Mouse (Mus musculus) neural tube, embryonic 14.5 days (tissue): ENCODE data around the gene Rabgap1l. TPM values are rescaled to one million over a fixed set of nuclear protein-coding genes. Genes with fewer than 3 reads are reported as not detected.

ENCODE experiments used
- ATAC-seq: fragments of 200-750 bp; cut with Nextera tagmentation; 2 replicates; pipeline ENCODE4 v1.8.0; 2017; ENCODE audit warnings: low read depth, mild to moderate bottlenecking, moderate TSS enrichment, moderate library complexity
- H3K27ac ChIP-seq: fragments of 300-500 bp; sonication (generic); 2 replicates; pipeline ENCODE4 v1.5.1; 2014; ENCODE audit warnings: low read depth, mild to moderate bottlenecking, control low read depth, low read length, moderate library complexity, mixed read lengths
- H3K27me3 ChIP-seq: fragments of 300-500 bp; sonication (generic); 2 replicates; pipeline ENCODE4 v1.6.1; 2014; ENCODE audit warnings: low read length; ENCODE audit not compliant: control insufficient read depth, insufficient read depth
- H3K36me3 ChIP-seq: fragments of 300-500 bp; sonication (generic); 2 replicates; pipeline ENCODE4 v1.6.1; 2014; ENCODE audit warnings: low read length, mixed read lengths; ENCODE audit not compliant: control insufficient read depth, insufficient read depth
- H3K4me1 ChIP-seq: fragments of 300-500 bp; sonication (generic); 2 replicates; pipeline ENCODE4 v1.6.1; 2014; ENCODE audit warnings: low read length; ENCODE audit not compliant: control insufficient read depth, insufficient read depth
- H3K4me2 ChIP-seq: fragments of 300-500 bp; sonication (generic); 2 replicates; pipeline ENCODE4 v1.6.1; 2014; ENCODE audit warnings: mild to moderate bottlenecking, low read depth, low read length, control low read depth
- H3K4me3 ChIP-seq: fragments of 300-500 bp; sonication (generic); 2 replicates; pipeline ENCODE4 v1.5.1; 2014; ENCODE audit warnings: low read depth, low read length, control low read depth, mixed read lengths
- H3K9ac ChIP-seq: fragments of 300-500 bp; sonication (generic); replicated peaks from 2 replicates; pipeline ENCODE4 v1.6.1; 2014; ENCODE audit warnings: low read depth, mild to moderate bottlenecking, control low read depth, low read length, mixed read lengths
- H3K9me3 ChIP-seq: fragments of 300-500 bp; sonication (generic); 2 replicates; pipeline ENCODE4 v1.6.1; 2016; ENCODE audit warnings: low read length; ENCODE audit not compliant: control insufficient read depth
- WGBS: fragments of 180-500 bp; shearing (Covaris S2); extraction: QIAGEN DNeasy Blood & Tissue Kit; methylation state at CpG from one replicate; pipeline ENCODE4 v1.1.7; 2014; 5-methylcytosine and 5-hydroxymethylcytosine counted together
- polyA plus RNA-seq: library from polyadenylated mRNA; unstranded; fragments of >200 nt; fragmentation: Nextera tagmentation; extraction: Ambion mirVana; gene quantifications from 2 replicates; pipeline ENCODE4 v1.2.1, GENCODE M21; 2014

The Rabgap1l gene
- polyA plus RNA-seq, 1 experiment from 2014 or later, result 61.3 TPM

- no peak overlapping the region for H3K27ac ChIP-seq
- 85% methylated on average over 9 of the region's 9 CpGs for WGBS
- no peaks in the 10 kb centered on the region for H3K27me3 ChIP-seq
- H3K36me3 ChIP-seq, result no peaks in the 10 kb centered on the region
- H3K4me1 ChIP-seq, result no peaks in the 10 kb centered on the region
- no peak for ATAC-seq
- no peak overlapping the region for H3K4me2 ChIP-seq
- H3K9me3 ChIP-seq, result no peaks in the 10 kb centered on the region
- no peak overlapping the region for H3K4me3 ChIP-seq
- no peak overlapping the region for H3K9ac ChIP-seq
Observed at GRCm38 (mm10) chr1:160247473-160247872, 545.5 kb downstream of the Rabgap1l start.

GRCm38 (mm10) chr1:160246844-160247243 is 546.2 kb downstream of the Rabgap1l start:
- Histone ChIP-seq H3K36me3 (no peaks in the 10 kb centered on the region), H3K27me3 (no peaks in the 10 kb centered on the region), H3K4me3 (no peak overlapping the region), H3K4me2 (no peak overlapping the region), H3K9me3 (no peaks in the 10 kb centered on the region), H3K27ac (no peak overlapping the region), H3K9ac (no peak overlapping the region), H3K4me1 (no peaks in the 10 kb centered on the region)
- ATAC-seq, result no peak
- 76% methylated on average over 4 of the region's 4 CpGs for WGBS

GRCm38 (mm10) chr1:160245954-160246353 is 547.1 kb downstream of the Rabgap1l start:
- H3K27ac ChIP-seq, result no peak overlapping the region
- WGBS, result 91% methylated on average over 2 of the region's 2 CpGs
- no peaks in the 10 kb centered on the region for H3K4me1 ChIP-seq
- no peak overlapping the region for H3K4me3 ChIP-seq
- no peak for ATAC-seq
- no peak overlapping the region for H3K4me2 ChIP-seq
- no peaks in the 10 kb centered on the region for H3K9me3 ChIP-seq
- no peaks in the 10 kb centered on the region for H3K36me3 ChIP-seq
- no peak overlapping the region for H3K9ac ChIP-seq
- no peaks in the 10 kb centered on the region for H3K27me3 ChIP-seq

DNA sequence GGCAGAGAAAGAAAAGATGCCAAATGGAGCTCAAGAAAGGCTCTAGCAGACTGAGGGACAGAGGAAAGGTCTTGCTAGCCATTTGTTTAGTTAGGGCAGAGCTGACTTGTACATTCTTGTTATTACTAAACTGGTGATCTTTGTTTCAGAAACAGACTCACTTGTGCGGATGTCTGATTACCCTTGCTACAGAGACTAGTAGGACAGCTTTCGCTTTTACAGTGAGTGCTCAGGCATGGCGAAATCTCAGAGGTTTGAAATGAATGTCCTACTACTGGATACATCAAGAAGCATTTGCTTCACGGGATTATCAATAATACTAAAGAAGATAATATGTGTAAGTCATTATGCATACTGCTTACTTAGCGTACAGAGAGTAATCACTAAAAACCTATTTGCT is 548.3 kb downstream of the Rabgap1l start:
- WGBS, result 94% methylated on average over 5 of the region's 5 CpGs
- H3K27ac ChIP-seq, result no peak overlapping the region
- H3K9me3 ChIP-seq, result no peaks in the 10 kb centered on the region
- H3K4me3 ChIP-seq, result no peak overlapping the region
- ATAC-seq, result no peak
- H3K36me3 ChIP-seq, result no peaks in the 10 kb centered on the region
- H3K27me3 ChIP-seq, result no peaks in the 10 kb centered on the region
- H3K4me1 ChIP-seq, result no peaks in the 10 kb centered on the region
- no peak overlapping the region for H3K4me2 ChIP-seq
- H3K9ac ChIP-seq, result no peak overlapping the region

- Histone ChIP-seq H3K4me2 (no peak overlapping the region), H3K27me3 (no peaks in the 10 kb centered on the region), H3K9ac (no peak overlapping the region), H3K4me1 (no peaks in the 10 kb centered on the region), H3K27ac (no peak overlapping the region), H3K36me3 (no peaks in the 10 kb centered on the region), H3K9me3 (no peaks in the 10 kb centered on the region), H3K4me3 (no peak overlapping the region)
- ATAC-seq, result no peak
- 89% methylated on average over 2 of the region's 2 CpGs for WGBS
Observed at GRCm38 (mm10) chr1:160240091-160240490, 552.9 kb downstream of the Rabgap1l start.

DNA sequence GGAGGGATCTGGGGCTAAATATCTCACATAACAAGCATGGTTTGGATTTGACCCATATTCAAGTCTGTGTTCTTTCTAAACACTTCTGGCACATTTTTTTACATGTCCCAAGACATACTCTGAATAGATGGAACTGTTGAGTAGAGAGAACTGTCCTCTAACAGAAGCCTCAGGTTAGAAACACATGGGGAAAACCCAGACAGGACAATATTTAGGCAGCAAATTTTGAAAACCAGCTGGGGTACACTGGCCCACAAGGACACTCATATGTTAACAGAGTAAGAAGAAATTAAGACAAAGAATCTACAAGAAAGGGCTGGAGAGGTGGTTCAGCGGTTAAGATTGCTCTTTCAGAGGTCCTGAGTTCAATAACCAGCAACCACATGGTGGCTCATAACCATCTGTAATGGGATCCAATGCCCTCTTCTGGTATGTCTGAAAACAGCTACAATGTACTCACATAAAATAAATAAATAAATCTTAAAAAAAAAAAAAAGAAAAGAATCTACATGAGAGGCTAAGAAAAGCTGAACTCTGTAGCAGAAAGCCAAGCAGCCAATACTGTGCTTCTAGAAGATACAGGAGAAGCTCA is 554.1 kb downstream of the Rabgap1l start:
- Histone ChIP-seq H3K9ac (no peak overlapping the region), H3K36me3 (no peaks in the 10 kb centered on the region), H3K27ac (no peak overlapping the region), H3K9me3 (no peaks in the 10 kb centered on the region), H3K27me3 (no peaks in the 10 kb centered on the region), H3K4me1 (no peaks in the 10 kb centered on the region), H3K4me2 (no peak overlapping the region), H3K4me3 (no peak overlapping the region)
- ATAC-seq, result no peak
- WGBS, result 96% methylated on average over 1 of the region's 1 CpGs

DNA sequence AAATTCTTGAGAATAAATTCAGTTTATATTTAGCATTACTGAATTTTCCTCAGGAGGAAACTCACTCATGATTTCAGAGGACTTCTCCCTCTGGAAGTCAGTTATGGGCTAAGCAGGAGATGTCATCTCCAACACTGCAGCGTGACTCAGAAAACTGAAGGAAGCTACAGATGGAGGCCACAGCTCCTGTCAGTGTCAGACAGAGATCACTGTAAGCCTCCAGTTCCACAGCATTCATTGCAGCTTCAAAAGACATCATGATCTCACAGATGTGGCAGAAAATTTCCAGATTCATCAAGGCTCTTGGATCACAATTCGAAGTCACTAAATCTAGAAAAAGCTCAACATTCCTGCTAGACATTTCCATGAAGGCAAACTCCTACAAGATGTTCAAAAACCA is 555.0 kb downstream of the Rabgap1l start:
- H3K4me1 ChIP-seq, result no peaks in the 10 kb centered on the region
- H3K27me3 ChIP-seq, result no peaks in the 10 kb centered on the region
- ATAC-seq, result no peak
- no peaks in the 10 kb centered on the region for H3K9me3 ChIP-seq
- H3K27ac ChIP-seq, result no peak overlapping the region
- 92% methylated on average over 2 of the region's 2 CpGs for WGBS
- H3K9ac ChIP-seq, result no peak overlapping the region
- no peak overlapping the region for H3K4me3 ChIP-seq
- no peak overlapping the region for H3K4me2 ChIP-seq
- no peaks in the 10 kb centered on the region for H3K36me3 ChIP-seq

DNA sequence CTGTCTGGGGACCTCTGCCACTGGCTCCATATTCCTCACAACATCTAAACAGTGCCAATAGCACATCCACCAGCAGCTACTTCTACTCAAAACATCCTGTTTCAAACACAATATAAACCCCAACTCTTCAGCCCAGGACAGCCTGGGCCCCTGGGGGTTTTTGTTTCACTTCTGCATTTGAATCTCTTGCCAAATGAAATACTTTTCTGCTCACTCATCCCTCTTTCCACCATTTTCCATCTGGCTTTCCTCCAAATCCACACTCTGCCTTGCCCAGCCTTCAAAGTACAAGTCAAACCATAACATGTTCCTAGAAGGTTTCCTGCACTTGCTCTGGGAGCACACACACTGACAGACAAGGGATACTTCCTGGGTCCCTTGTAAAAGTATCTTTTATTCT is 559.1 kb downstream of the Rabgap1l start:
- no peak overlapping the region for H3K4me2 ChIP-seq
- no peak for ATAC-seq
- H3K27me3 ChIP-seq, result no peaks in the 10 kb centered on the region
- no peaks in the 10 kb centered on the region for H3K9me3 ChIP-seq
- H3K4me3 ChIP-seq, result no peak overlapping the region
- no peaks in the 10 kb centered on the region for H3K4me1 ChIP-seq
- H3K27ac ChIP-seq, result no peak overlapping the region
- no peaks in the 10 kb centered on the region for H3K36me3 ChIP-seq
- H3K9ac ChIP-seq, result no peak overlapping the region

- no peaks in the 10 kb centered on the region for H3K27me3 ChIP-seq
- no peak overlapping the region for H3K9ac ChIP-seq
- no peaks in the 10 kb centered on the region for H3K36me3 ChIP-seq
- no peak for ATAC-seq
- 69% methylated on average over 3 of the region's 3 CpGs for WGBS
- no peak overlapping the region for H3K4me2 ChIP-seq
- H3K9me3 ChIP-seq, result no peaks in the 10 kb centered on the region
- no peaks in the 10 kb centered on the region for H3K4me1 ChIP-seq
- no peak overlapping the region for H3K27ac ChIP-seq
- no peak overlapping the region for H3K4me3 ChIP-seq
Observed at GRCm38 (mm10) chr1:160232113-160232512, 560.9 kb downstream of the Rabgap1l start.
